Mouse (Mus musculus) heart, embryonic 12.5 days (tissue): ENCODE data around the gene Jak3. TPM values are rescaled to one million over a fixed set of nuclear protein-coding genes. Genes with fewer than 3 reads are reported as not detected.

Experiments used
- ATAC-seq: fragments of 200-750 bp; cut with Nextera tagmentation; 2 replicates; pipeline ENCODE4 v1.8.0; 2017; ENCODE audit warnings: moderate TSS enrichment, moderate library complexity; ENCODE audit not compliant: insufficient number of reproducible peaks, low FRiP score
- H3K27ac ChIP-seq: fragments of 300-500 bp; sonication (generic); 2 replicates; pipeline ENCODE4 v1.5.1; 2016; ENCODE audit warnings: mild to moderate bottlenecking, moderate library complexity; ENCODE audit not compliant: poor library complexity, severe bottlenecking
- H3K27me3 ChIP-seq: fragments of 300-500 bp; sonication (generic); replicated peaks from 2 replicates; pipeline ENCODE4 v1.6.1; 2016; ENCODE audit warnings: mild to moderate bottlenecking, moderate library complexity
- H3K36me3 ChIP-seq: fragments of 300-500 bp; sonication (generic); 2 replicates; pipeline ENCODE4 v1.6.1; 2016; ENCODE audit warnings: mild to moderate bottlenecking, moderate library complexity
- H3K4me1 ChIP-seq: fragments of 300-500 bp; sonication (generic); replicated peaks from 2 replicates; pipeline ENCODE4 v1.6.1; 2016; ENCODE audit warnings: mild to moderate bottlenecking
- H3K4me2 ChIP-seq: fragments of 300-500 bp; sonication (generic); 2 replicates; pipeline ENCODE4 v1.6.1; 2016; ENCODE audit warnings: mild to moderate bottlenecking, moderate library complexity
- H3K4me3 ChIP-seq: fragments of 300-500 bp; sonication (generic); 2 replicates; pipeline ENCODE4 v1.5.1; 2016; ENCODE audit warnings: mild to moderate bottlenecking
- H3K9ac ChIP-seq: fragments of 300-500 bp; sonication (generic); 2 replicates; pipeline ENCODE4 v1.6.1; 2016; ENCODE audit warnings: mild to moderate bottlenecking, moderate library complexity
- H3K9me3 ChIP-seq: fragments of 300-500 bp; sonication (generic); replicated peaks from 2 replicates; pipeline ENCODE4 v1.6.1; 2016; ENCODE audit warnings: mild to moderate bottlenecking, moderate library complexity
- WGBS: fragments of 180-500 bp; shearing (Covaris S2); methylation state at CpG from one replicate; pipeline ENCODE4 v1.1.7; 2016; 5-methylcytosine and 5-hydroxymethylcytosine counted together
- polyA plus RNA-seq: library from polyadenylated mRNA; unstranded; fragments of >200 nt; fragmentation: Nextera tagmentation; extraction: Ambion mirVana; gene quantifications from 2 replicates; pipeline ENCODE4 v1.2.1, GENCODE M21; 2016

Gene Jak3
- 10.6 and 11.8 TPM in 2 replicates for polyA plus RNA-seq

- 3% methylated on average over 40 of the region's 40 CpGs for WGBS
- peak within 1 kb of the TSS; percentile 70 for H3K27ac ChIP-seq
- H3K4me3 ChIP-seq: peak within 1 kb of the TSS; percentile 89
- peaks cover 39% of the 10 kb centered on the region for H3K27me3 ChIP-seq
- peak within 1 kb of the TSS; percentile 88 for H3K4me2 ChIP-seq
- H3K36me3 ChIP-seq: no peaks in the 10 kb centered on the region
- peak within 1 kb of the TSS; percentile 94 for H3K9ac ChIP-seq
- H3K4me1 ChIP-seq: peaks cover 30% of the 10 kb centered on the region
- no peaks in the 10 kb centered on the region for H3K9me3 ChIP-seq
- peak; percentile 64 for ATAC-seq
Measured at GRCm38 (mm10) chr8:71676020-71676741, at the start of gene Jak3. Gene Jak3 (plus strand): TSS chr8:71676296.

GRCm38 (mm10) chr8:71626753-71627152 lies 49.3 kb upstream of the Jak3 start:
- Histone ChIP-seq H3K9me3 (peaks cover 24% of the 10 kb centered on the region), H3K4me3 (no peak overlapping the region), H3K9ac (no peak overlapping the region), H3K36me3 (peaks cover 47% of the 10 kb centered on the region), H3K27me3 (peaks cover 24% of the 10 kb centered on the region), H3K27ac (no peak overlapping the region), H3K4me1 (peaks cover 31% of the 10 kb centered on the region), H3K4me2 (no peak overlapping the region)
- WGBS: 82% methylated on average over 9 of the region's 9 CpGs
- ATAC-seq: no peak

GRCm38 (mm10) chr8:71627265-71628099 lies 48.6 kb upstream of the Jak3 start:
- peak; percentile 67 for ATAC-seq
- Histone ChIP-seq H3K27me3 (peaks cover 29% of the 10 kb centered on the region), H3K36me3 (peaks cover 40% of the 10 kb centered on the region), H3K4me1 (peaks cover 31% of the 10 kb centered on the region), H3K27ac (peak overlapping the region; percentile 76), H3K4me2 (no peak overlapping the region), H3K4me3 (no peak overlapping the region), H3K9ac (no peak overlapping the region), H3K9me3 (peaks cover 23% of the 10 kb centered on the region)
- 41% methylated on average over 9 of the region's 9 CpGs for WGBS

- H3K4me1 ChIP-seq: peaks cover 31% of the 10 kb centered on the region
- peaks cover 29% of the 10 kb centered on the region for H3K36me3 ChIP-seq
- peak overlapping the region; percentile 73 for H3K9ac ChIP-seq
- H3K9me3 ChIP-seq: peaks cover 23% of the 10 kb centered on the region
- peak overlapping the region; percentile 76 for H3K27ac ChIP-seq
- peak overlapping the region; percentile 94 for H3K4me2 ChIP-seq
- WGBS: 8% methylated on average over 16 of the region's 16 CpGs
- no peak for ATAC-seq
- peak overlapping the region; percentile 58 for H3K4me3 ChIP-seq
- H3K27me3 ChIP-seq: peaks cover 39% of the 10 kb centered on the region
Measured at GRCm38 (mm10) chr8:71628396-71629095, 47.5 kb upstream of the Jak3 start.

GRCm38 (mm10) chr8:71629096-71629697 lies 46.9 kb upstream of the Jak3 start:
- Histone ChIP-seq H3K4me1 (peaks cover 31% of the 10 kb centered on the region), H3K4me3 (peak overlapping the region; percentile 58), H3K27me3 (peaks cover 46% of the 10 kb centered on the region), H3K36me3 (peaks cover 23% of the 10 kb centered on the region), H3K9me3 (peaks cover 19% of the 10 kb centered on the region), H3K9ac (peak overlapping the region; percentile 73), H3K4me2 (peak overlapping the region; percentile 94), H3K27ac (peak overlapping the region; percentile 76)
- ATAC-seq: peak; percentile 88
- WGBS: under 1% methylated on average over 55 of the region's 55 CpGs

GRCm38 (mm10) chr8:71629781-71630212 lies 46.3 kb upstream of the Jak3 start:
- peaks cover 31% of the 10 kb centered on the region for H3K4me1 ChIP-seq
- H3K4me2 ChIP-seq: peak overlapping the region; percentile 94
- peaks cover 52% of the 10 kb centered on the region for H3K27me3 ChIP-seq
- no peak overlapping the region for H3K27ac ChIP-seq
- peak overlapping the region; percentile 58 for H3K4me3 ChIP-seq
- peaks cover 17% of the 10 kb centered on the region for H3K36me3 ChIP-seq
- 6% methylated on average over 25 of the region's 25 CpGs for WGBS
- peaks cover 18% of the 10 kb centered on the region for H3K9me3 ChIP-seq
- peak overlapping the region; percentile 73 for H3K9ac ChIP-seq
- peak; percentile 13; the same call in 1 of the 2 replicates for ATAC-seq

- Histone ChIP-seq H3K4me3 (no peak overlapping the region), H3K4me1 (peaks cover 31% of the 10 kb centered on the region), H3K27me3 (peaks cover 61% of the 10 kb centered on the region), H3K9ac (no peak overlapping the region), H3K4me2 (no peak overlapping the region), H3K27ac (no peak overlapping the region), H3K36me3 (peaks cover 7% of the 10 kb centered on the region), H3K9me3 (peaks cover 18% of the 10 kb centered on the region)
- no peak for ATAC-seq
- 79% methylated on average over 6 of the region's 6 CpGs for WGBS
Measured at GRCm38 (mm10) chr8:71630761-71631160, 45.3 kb upstream of the Jak3 start.

- Histone ChIP-seq H3K36me3 (no peaks in the 10 kb centered on the region), H3K4me3 (no peak overlapping the region), H3K9ac (no peak overlapping the region), H3K27ac (no peak overlapping the region), H3K4me1 (peaks cover 30% of the 10 kb centered on the region), H3K4me2 (no peak overlapping the region), H3K9me3 (peaks cover 18% of the 10 kb centered on the region), H3K27me3 (peaks cover 68% of the 10 kb centered on the region)
- 62% methylated on average over 2 of the region's 2 CpGs for WGBS
- ATAC-seq: no peak
Measured at GRCm38 (mm10) chr8:71631897-71632296, 44.2 kb upstream of the Jak3 start.

- ATAC-seq: no peak
- H3K4me1 ChIP-seq: peaks cover 22% of the 10 kb centered on the region
- WGBS: 7% methylated on average over 19 of the region's 22 CpGs
- H3K27ac ChIP-seq: no peak overlapping the region
- H3K9me3 ChIP-seq: peaks cover 18% of the 10 kb centered on the region
- H3K4me3 ChIP-seq: no peak overlapping the region
- peaks cover 68% of the 10 kb centered on the region for H3K27me3 ChIP-seq
- no peak overlapping the region for H3K9ac ChIP-seq
- H3K4me2 ChIP-seq: no peak overlapping the region
- H3K36me3 ChIP-seq: no peaks in the 10 kb centered on the region
Measured at GRCm38 (mm10) chr8:71633164-71633563, 42.9 kb upstream of the Jak3 start.

- Histone ChIP-seq H3K27ac (no peak overlapping the region), H3K27me3 (peaks cover 68% of the 10 kb centered on the region), H3K9me3 (peaks cover 18% of the 10 kb centered on the region), H3K9ac (no peak overlapping the region), H3K4me3 (0 out of 2 replicates have a peak overlapping the region, but pooled peaks have one; percentile 5), H3K36me3 (no peaks in the 10 kb centered on the region), H3K4me1 (peaks cover 12% of the 10 kb centered on the region), H3K4me2 (peak overlapping the region; percentile 53)
- ATAC-seq: no peak
- 2% methylated on average over 26 of the region's 26 CpGs for WGBS
Measured at GRCm38 (mm10) chr8:71633981-71634667, 42.0 kb upstream of the Jak3 start.
